Mouse (Mus musculus) embryonic facial prominence, embryonic 13.5 days (tissue): ENCODE data around the gene Nipal4. TPM values are rescaled to one million over a fixed set of nuclear protein-coding genes. Genes with fewer than 3 reads are reported as not detected.

Source experiments
- ATAC-seq: fragments of 200-750 bp; cut with Nextera tagmentation; 2 replicates; pipeline ENCODE4 v1.8.0; 2017; ENCODE audit warnings: low read depth; ENCODE audit not compliant: insufficient number of reproducible peaks, insufficient read depth, low FRiP score, low TSS enrichment
- H3K27ac ChIP-seq: fragments of 300-500 bp; sonication (generic); 2 replicates; pipeline ENCODE4 v1.5.1; 2015; ENCODE audit warnings: moderate library complexity, mild to moderate bottlenecking, inconsistent platforms
- H3K27me3 ChIP-seq: fragments of 300-500 bp; sonication (generic); 2 replicates; pipeline ENCODE4 v1.6.1; 2015; ENCODE audit warnings: mild to moderate bottlenecking, inconsistent platforms
- H3K36me3 ChIP-seq: fragments of 300-500 bp; sonication (generic); 2 replicates; pipeline ENCODE4 v1.6.1; 2015; ENCODE audit warnings: mild to moderate bottlenecking, inconsistent platforms
- H3K4me1 ChIP-seq: fragments of 300-500 bp; sonication (generic); 2 replicates; pipeline ENCODE4 v1.6.1; 2015; ENCODE audit warnings: inconsistent platforms
- H3K4me2 ChIP-seq: fragments of 300-500 bp; sonication (generic); 2 replicates; pipeline ENCODE4 v1.6.1; 2015; ENCODE audit warnings: moderate library complexity, mild to moderate bottlenecking, inconsistent platforms
- H3K4me3 ChIP-seq: fragments of 300-500 bp; sonication (generic); 2 replicates; pipeline ENCODE4 v1.5.1; 2015; ENCODE audit warnings: mild to moderate bottlenecking, inconsistent platforms
- H3K9ac ChIP-seq: fragments of 300-500 bp; sonication (generic); 2 replicates; pipeline ENCODE4 v1.6.1; 2015; ENCODE audit warnings: mild to moderate bottlenecking, inconsistent platforms
- H3K9me3 ChIP-seq: fragments of 300-500 bp; sonication (generic); 2 replicates; pipeline ENCODE4 v1.6.1; 2016; ENCODE audit warnings: inconsistent platforms
- WGBS: fragments of 180-500 bp; shearing (Covaris S2); methylation state at CpG from one replicate; pipeline ENCODE4 v1.1.7; 2015; ENCODE audit warnings: mixed read lengths; 5-methylcytosine and 5-hydroxymethylcytosine counted together
- polyA plus RNA-seq: library from polyadenylated mRNA; unstranded; fragments of >200 nt; fragmentation: Nextera tagmentation; extraction: Ambion mirVana; gene quantifications from 2 replicates; pipeline ENCODE4 v1.2.1, GENCODE M21; 2015

Gene Nipal4
- polyA plus RNA-seq, 1 experiment from 2014 or later: 1.4 TPM

DNA sequence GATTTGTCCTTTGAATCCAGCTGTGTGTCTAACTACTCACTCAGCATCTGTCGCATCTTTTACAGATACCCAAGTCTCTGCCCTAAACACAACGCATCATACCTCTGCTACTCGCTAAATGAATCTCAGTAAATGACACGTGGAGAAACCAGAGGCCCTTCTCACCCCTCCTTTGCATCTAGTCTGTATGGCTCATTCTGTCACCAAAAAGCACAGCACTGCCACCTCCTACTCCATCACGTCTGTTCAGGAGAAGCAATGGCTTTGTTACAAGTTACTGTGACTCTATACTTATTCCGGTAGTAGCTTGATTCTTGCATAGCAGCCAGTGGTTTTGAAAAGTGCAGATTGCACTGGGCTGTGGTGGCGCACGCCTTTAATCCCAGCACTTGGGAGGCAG is 9.4 kb downstream of the Nipal4 start:
- H3K27ac ChIP-seq: no peak overlapping the region
- ATAC-seq: no peak
- 85% methylated on average over 8 of the region's 8 CpGs for WGBS
- H3K9ac ChIP-seq: no peak overlapping the region
- no peak overlapping the region for H3K4me3 ChIP-seq
- no peaks in the 10 kb centered on the region for H3K4me1 ChIP-seq
- no peak overlapping the region for H3K4me2 ChIP-seq
- H3K9me3 ChIP-seq: no peaks in the 10 kb centered on the region
- H3K27me3 ChIP-seq: no peaks in the 10 kb centered on the region
- H3K36me3 ChIP-seq: no peaks in the 10 kb centered on the region

DNA sequence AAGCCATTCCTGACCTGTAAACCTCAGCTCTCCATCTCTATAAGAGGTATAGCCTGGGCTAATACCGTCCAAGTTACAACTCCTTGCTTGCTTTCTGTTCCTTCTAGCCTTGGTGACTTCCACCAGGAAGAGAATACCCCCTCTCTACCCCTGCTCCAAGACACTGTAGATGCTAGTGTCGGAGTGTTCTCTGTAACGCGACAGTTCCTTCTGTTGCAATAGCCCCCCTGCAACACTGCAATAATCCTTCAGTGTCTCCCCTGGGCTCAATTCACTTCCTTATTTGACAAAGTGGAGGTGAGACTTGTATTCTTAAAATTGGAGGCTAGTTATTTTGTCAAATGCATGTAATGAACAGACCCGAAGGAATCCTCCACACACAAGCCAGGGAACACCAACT is 19.7 kb downstream of the Nipal4 start:
- H3K4me1 ChIP-seq: no peaks in the 10 kb centered on the region
- no peak for ATAC-seq
- H3K27ac ChIP-seq: no peak overlapping the region
- H3K4me3 ChIP-seq: no peak overlapping the region
- WGBS: 96% methylated on average over 5 of the region's 5 CpGs
- H3K9me3 ChIP-seq: no peaks in the 10 kb centered on the region
- H3K9ac ChIP-seq: no peak overlapping the region
- H3K36me3 ChIP-seq: peaks cover 31% of the 10 kb centered on the region
- H3K4me2 ChIP-seq: no peak overlapping the region
- H3K27me3 ChIP-seq: no peaks in the 10 kb centered on the region

DNA sequence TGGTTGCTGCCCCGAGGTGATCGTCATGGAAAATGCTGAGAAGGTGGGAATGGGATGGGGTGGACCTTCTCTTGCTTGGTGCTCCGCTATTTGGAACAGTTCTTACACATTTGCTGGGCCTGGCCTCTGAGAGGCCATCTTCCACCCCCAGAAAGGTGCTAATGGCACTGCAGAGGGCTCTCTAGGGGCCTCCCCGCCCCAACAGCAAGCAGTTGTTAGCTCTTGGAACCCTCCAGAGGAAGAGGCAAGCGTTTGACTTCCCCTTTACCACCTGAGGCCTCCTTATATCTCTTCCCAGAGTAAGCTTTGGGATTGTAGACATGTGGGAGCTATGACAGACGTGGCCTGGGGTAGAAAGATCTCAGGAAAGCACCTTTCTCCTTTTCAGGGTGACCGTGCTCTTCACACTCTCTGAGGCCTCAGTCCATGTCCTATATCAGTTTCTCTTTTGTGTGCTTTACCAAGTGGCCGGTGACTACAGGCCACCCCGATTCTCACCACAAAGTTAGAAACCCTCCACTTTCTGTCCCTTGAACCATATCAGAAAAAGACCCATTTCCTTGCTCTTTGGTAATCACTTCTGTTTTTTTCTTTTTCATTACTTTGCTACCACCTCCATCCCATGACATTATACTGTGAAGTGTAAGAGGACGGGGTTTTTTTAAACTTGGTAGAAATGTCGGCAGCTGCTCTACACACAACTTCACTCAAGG is 21.0 kb downstream of the Nipal4 start:
- Histone ChIP-seq H3K36me3 (peaks cover 44% of the 10 kb centered on the region), H3K4me2 (no peak overlapping the region), H3K27me3 (no peaks in the 10 kb centered on the region), H3K4me1 (no peaks in the 10 kb centered on the region), H3K27ac (no peak overlapping the region), H3K9me3 (no peaks in the 10 kb centered on the region), H3K4me3 (no peak overlapping the region), H3K9ac (no peak overlapping the region)
- ATAC-seq: no peak
- 90% methylated on average over 11 of the region's 11 CpGs for WGBS

DNA sequence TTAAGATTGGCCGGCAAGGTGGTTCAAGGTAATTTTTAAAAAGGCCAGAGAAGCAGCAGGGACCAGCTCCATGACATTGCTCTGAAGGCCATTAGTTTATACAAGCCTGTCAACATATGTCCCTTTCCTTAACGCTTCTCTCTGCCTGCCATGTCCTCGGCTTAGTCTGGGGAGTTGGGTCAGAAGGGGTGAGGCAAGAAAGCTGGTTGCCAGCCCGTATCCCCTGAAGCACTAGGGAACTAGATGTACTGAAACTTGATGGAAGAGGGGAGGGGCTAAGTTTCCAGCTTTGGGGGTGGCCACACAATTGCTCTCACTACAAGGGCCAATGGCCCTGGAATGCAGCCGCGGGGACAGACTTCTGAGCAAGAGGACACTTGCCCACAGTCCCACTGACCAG is 23.0 kb downstream of the Nipal4 start:
- Histone ChIP-seq H3K4me2 (no peak overlapping the region), H3K36me3 (peaks cover 64% of the 10 kb centered on the region), H3K9me3 (no peaks in the 10 kb centered on the region), H3K27me3 (no peaks in the 10 kb centered on the region), H3K4me1 (no peaks in the 10 kb centered on the region), H3K4me3 (no peak overlapping the region), H3K9ac (no peak overlapping the region), H3K27ac (no peak overlapping the region)
- ATAC-seq: no peak
- 79% methylated on average over 6 of the region's 6 CpGs for WGBS

DNA sequence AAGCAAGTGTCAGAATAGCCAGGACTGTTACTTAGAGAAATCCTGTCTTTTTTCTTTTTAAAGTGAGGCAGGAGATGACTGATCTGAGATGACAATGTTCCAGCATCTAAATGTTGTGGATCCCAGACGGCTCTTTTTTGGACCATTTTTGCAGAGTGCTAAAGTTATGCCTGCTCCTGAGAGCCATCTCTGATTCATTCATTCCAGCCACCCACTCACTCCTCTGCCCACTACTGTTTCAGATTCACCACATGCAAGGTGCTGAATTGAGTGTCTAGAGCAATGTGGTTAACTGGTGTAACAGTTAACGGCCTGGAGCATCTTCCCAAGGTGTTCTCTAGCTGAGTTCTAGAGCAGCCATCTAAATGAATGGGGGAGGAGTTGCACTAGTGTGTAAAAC is 31.4 kb downstream of the Nipal4 start:
- Histone ChIP-seq H3K9me3 (no peaks in the 10 kb centered on the region), H3K9ac (no peak overlapping the region), H3K27me3 (no peaks in the 10 kb centered on the region), H3K4me2 (no peak overlapping the region), H3K27ac (no peak overlapping the region), H3K36me3 (peaks cover 60% of the 10 kb centered on the region), H3K4me1 (0 out of 2 replicates have a peak, but pooled peaks cover 4% of the 10 kb centered on the region), H3K4me3 (no peak overlapping the region)
- WGBS: 86% methylated on average over 2 of the region's 2 CpGs
- ATAC-seq: no peak

DNA sequence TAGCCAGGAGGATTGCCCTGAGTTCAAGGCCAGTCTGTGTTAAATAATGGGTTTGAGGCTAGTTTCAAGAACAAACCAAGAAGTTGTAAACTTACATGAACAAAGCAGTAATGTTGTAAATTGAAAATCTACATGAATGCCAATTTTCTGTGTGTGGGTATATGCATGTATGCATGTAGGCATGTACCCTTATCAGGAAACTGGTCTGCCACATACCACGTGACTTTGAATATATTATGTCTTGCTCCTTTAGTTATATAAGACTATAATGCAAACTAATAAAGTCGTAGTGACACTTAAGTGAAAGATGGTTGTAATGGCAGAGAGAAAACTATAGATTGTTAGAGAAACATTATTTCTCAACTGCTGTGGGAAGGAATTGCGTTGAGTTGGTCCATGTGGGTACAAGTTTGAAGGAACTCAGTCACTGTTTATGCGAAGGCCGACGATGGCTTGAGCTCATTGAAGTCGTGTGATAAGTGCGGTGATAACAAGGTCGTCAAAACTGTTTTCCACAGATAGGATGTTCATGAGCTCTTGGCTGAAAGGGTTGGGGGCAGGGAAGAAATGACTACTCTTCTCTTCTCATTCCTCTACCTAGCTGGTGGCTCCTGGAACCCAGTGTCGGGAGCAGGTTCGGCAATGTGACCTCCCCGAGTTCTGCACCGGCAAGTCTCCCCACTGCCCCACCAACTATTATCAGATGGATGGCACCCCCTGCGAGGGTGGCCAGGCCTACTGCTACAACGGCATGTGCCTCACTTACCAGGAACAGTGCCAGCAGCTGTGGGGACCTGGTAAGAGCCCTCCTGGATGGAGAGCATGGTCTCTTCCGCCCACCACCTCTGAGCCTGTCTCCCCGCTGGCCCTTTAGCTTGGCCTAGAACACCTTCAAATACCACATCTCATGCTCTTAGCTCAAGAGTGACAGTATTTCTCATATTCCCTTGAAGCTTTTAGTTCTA is 35.0 kb downstream of the Nipal4 start:
- Histone ChIP-seq H3K36me3 (peaks cover 49% of the 10 kb centered on the region), H3K27me3 (no peaks in the 10 kb centered on the region), H3K9ac (no peak overlapping the region), H3K4me3 (no peak overlapping the region), H3K4me2 (no peak overlapping the region), H3K27ac (no peak overlapping the region), H3K4me1 (0 out of 2 replicates have a peak, but pooled peaks cover 4% of the 10 kb centered on the region), H3K9me3 (no peaks in the 10 kb centered on the region)
- 92% methylated on average over 17 of the region's 17 CpGs for WGBS
- ATAC-seq: no peak

DNA sequence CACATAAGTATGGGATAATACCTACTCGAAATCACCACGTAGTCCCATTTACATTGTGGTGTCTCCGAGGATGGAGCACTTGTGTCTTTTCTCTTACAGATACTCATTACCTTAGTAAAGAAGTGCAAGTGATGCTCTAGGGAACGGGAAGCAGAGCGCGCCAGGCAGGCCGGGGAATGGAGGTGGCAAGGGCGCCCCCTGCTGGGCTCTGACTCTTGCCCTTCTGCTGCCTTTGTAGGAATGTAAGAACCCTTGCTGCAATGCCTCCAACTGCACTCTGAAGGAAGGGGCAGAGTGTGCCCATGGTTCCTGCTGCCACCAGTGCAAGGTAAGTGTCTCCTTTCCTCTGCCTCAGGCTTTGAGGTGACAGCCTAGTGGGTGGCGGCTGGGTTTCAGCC is 37.8 kb downstream of the Nipal4 start:
- Histone ChIP-seq H3K9ac (no peak overlapping the region), H3K9me3 (no peaks in the 10 kb centered on the region), H3K4me3 (no peak overlapping the region), H3K27ac (no peak overlapping the region), H3K27me3 (no peaks in the 10 kb centered on the region), H3K36me3 (peaks cover 48% of the 10 kb centered on the region), H3K4me2 (no peak overlapping the region), H3K4me1 (no peaks in the 10 kb centered on the region)
- ATAC-seq: no peak
- WGBS: 71% methylated on average over 9 of the region's 9 CpGs

DNA sequence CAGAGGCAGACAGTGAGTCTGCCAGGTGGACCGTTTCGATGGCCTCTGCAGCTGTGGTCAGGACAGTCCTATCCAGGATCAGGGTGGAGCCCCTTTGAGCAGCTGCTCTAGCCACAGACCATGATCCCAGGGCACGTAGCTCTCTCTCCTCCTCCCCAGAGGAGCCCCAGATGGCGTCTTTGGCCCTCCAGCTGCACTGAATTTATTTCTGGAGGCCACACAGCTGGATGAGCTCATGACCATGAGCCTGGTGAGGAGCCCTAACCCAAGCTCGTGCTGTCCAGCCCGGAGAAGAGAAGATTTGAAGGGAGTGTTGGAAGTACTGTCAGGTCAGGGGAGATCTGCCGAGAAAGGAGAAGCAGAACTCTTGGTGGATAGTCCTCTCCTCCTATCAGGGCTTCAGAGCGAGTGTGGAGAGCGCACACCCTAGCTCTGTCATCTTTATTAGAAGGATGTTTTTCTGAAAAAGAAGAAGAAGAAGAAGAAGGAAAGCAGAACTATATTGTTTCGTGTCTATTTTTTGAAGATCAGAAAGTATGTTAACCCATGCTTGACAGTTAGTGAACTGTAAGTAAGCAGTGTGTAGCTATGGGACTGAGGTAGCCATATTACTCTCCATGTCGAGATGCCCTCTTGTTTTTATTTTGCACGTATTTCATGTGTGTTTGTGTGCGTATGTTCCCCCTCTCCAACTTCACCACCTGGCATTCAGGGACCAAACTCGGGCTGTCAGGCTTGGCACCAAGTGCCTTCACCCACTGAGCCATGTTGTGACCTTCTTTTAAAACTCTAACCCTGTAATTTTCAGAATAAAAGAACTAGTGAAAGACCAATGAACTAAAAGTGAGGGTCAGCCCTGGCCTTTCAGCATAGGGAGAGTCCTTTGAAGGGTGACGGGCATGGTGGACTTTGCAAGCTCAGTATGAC is 38.4 kb downstream of the Nipal4 start:
- 74% methylated on average over 15 of the region's 15 CpGs for WGBS
- no peak for ATAC-seq
- no peak overlapping the region for H3K9ac ChIP-seq
- H3K36me3 ChIP-seq: peaks cover 54% of the 10 kb centered on the region
- no peak overlapping the region for H3K4me2 ChIP-seq
- no peak overlapping the region for H3K4me3 ChIP-seq
- no peaks in the 10 kb centered on the region for H3K27me3 ChIP-seq
- no peak overlapping the region for H3K27ac ChIP-seq
- H3K4me1 ChIP-seq: no peaks in the 10 kb centered on the region
- no peaks in the 10 kb centered on the region for H3K9me3 ChIP-seq

DNA sequence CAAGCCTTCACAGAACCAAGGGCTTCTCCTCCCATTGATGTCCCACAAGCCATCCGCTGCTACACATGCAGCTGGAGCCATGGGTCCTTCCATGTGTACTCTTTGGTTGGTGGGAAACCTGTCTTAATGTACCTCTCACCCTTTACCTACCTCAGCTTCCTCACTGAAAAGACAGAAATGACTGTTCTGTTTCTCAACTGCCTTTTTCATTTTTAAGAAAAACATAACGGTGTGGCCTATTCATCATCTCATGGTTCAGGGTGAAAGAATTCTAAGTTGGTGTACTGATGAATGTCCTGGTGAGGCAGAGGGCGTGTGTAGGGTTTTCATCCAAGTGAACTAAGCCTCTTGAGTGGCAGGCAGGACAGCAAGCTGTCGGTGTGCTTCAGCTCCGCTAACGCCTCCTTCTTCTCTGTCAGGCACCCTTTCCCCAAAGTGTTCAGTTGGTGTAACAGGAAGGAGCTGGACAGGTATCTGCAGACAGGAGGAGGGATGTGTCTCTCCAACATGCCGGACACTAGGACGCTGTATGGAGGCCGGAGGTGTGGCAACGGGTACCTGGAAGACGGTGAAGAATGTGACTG is 39.4 kb downstream of the Nipal4 start:
- Histone ChIP-seq H3K36me3 (peaks cover 56% of the 10 kb centered on the region), H3K9me3 (no peaks in the 10 kb centered on the region), H3K4me2 (no peak overlapping the region), H3K4me3 (no peak overlapping the region), H3K27ac (no peak overlapping the region), H3K4me1 (no peaks in the 10 kb centered on the region), H3K9ac (no peak overlapping the region), H3K27me3 (no peaks in the 10 kb centered on the region)
- 90% methylated on average over 11 of the region's 11 CpGs for WGBS
- no peak for ATAC-seq

DNA sequence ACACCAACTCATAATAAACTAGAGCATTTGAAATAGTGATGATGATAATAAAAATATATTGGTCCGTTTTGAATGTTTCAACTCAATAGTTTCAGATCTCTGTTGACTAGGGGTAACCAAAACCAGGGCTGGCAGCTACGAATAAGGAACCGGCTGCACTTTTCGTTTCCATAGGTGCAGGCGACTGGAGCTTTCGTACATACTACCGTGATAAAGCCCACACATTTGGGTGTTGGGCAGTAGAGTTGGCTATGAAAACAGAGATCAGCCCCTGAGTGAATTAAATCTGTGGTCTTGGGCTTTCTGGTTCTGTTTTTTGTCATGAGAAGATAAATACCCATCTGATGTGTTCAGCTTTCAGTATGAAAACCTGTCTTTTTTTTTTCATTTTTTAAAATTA is 40.0 kb downstream of the Nipal4 start:
- no peak overlapping the region for H3K9ac ChIP-seq
- no peaks in the 10 kb centered on the region for H3K9me3 ChIP-seq
- no peak for ATAC-seq
- no peak overlapping the region for H3K27ac ChIP-seq
- H3K27me3 ChIP-seq: no peaks in the 10 kb centered on the region
- H3K4me2 ChIP-seq: no peak overlapping the region
- 92% methylated on average over 7 of the region's 7 CpGs for WGBS
- H3K36me3 ChIP-seq: peaks cover 57% of the 10 kb centered on the region
- no peak overlapping the region for H3K4me3 ChIP-seq
- H3K4me1 ChIP-seq: no peaks in the 10 kb centered on the region

DNA sequence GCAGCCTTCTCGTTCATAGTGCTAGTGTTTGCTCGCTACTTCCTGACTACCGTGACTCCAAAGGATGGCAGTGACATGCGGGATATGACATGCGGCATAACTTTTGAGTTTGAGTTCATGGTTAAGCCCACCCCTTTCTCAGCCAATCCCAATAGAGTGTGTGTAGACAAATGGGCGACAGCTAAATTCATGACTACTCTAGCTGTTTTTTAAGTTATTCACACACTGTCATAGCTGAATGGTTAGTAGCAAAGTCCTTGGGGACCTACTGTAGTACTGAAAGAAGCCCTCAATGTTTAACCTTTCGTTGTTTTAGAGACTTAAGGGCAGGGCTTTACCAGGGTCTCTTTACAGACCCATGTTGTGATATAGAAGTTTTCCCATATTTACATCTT is 40.5 kb downstream of the Nipal4 start:
- 91% methylated on average over 7 of the region's 7 CpGs for WGBS
- no peak for ATAC-seq
- no peak overlapping the region for H3K4me3 ChIP-seq
- H3K27me3 ChIP-seq: no peaks in the 10 kb centered on the region
- no peak overlapping the region for H3K27ac ChIP-seq
- H3K36me3 ChIP-seq: peaks cover 57% of the 10 kb centered on the region
- no peak overlapping the region for H3K9ac ChIP-seq
- no peaks in the 10 kb centered on the region for H3K4me1 ChIP-seq
- H3K9me3 ChIP-seq: no peaks in the 10 kb centered on the region
- H3K4me2 ChIP-seq: no peak overlapping the region
